Mouse (Mus musculus): Measurements from ENCODE around the gene Lrrc59. TPM values are rescaled to one million over a fixed set of nuclear protein-coding genes. Genes with fewer than 3 reads are reported as not detected.
"Not testable (repeated sequence)": the region's sequence is repeated elsewhere in the genome, so short reads cannot be mapped to it uniquely, and the experiment has no call there.

Gene Lrrc59
- total RNA-seq, 2 experiments from 2014 or later, result 20.0 to 21.1 TPM

DNA sequence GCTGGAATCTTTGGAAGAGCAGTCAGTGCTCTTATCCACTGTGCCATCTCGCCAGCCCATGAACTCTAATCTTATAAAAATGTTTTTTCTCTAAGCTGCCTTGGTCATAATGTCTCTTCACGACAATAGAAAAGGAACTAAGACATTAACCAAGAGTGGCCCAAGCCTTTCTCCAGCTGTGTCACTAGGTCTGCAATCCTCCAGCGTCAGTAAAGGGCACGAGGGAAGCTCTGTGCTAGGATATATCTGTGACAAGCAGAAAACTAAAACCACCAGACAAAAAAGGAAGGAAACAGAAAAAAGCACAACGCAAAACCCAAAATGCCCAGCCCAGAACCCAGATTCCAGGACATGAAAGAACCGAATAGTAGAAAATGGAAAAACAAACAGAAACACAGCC, 57.6 kb downstream of the Lrrc59 start:
- ATAC-seq (replicated peaks; ENCODE audit: low FRiP score, poor library complexity, severe bottlenecking), result no peak

DNA sequence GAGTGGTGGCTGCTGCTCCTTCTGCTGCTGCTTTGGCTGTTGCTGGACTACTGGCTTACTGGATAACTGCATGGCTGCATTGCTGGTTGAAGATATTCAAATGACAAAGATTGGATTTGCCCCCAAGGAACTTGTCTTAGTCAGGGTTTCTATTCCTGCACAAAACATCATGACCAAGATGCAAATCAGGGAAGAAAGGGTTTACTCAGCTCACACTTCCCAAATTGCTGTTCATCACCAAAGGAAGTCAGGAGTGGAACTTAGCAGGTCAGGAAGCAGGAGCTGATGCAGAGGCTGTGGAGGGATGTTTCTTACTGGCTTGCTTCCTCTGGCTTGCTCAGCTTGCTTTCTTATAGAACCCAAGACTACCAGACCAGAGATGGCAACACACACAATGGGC, 62.9 kb downstream of the Lrrc59 start:
- not testable (repeated sequence) for ATAC-seq (replicated peaks; ENCODE audit: low FRiP score, poor library complexity, severe bottlenecking)

Other genes starting within 250 kb of the Lrrc59 start
- 4.2 TPM in 1 of 2 replicates, not detected in the other for gene Abcc3, start 236.8 kb upstream of the Lrrc59 start, total RNA-seq (2015; ENCODE audit: low replicate concordance)
- gene Abcc3, start 236.8 kb upstream of the Lrrc59 start, total RNA-seq (2017; ENCODE audit: low replicate concordance), result 3.2 and 8.6 TPM in 2 replicates
- gene Cacna1g, start 155.6 kb upstream of the Lrrc59 start, total RNA-seq (2015; ENCODE audit: low replicate concordance), result 109 and 122 TPM in 2 replicates
- 78.9 and 102 TPM in 2 replicates for gene Cacna1g, start 155.6 kb upstream of the Lrrc59 start, total RNA-seq (2017; ENCODE audit: low replicate concordance)
- not detected in 2 replicates for gene Spata20, start 143.6 kb upstream of the Lrrc59 start, total RNA-seq (2015; ENCODE audit: low replicate concordance)
- gene Spata20, start 143.6 kb upstream of the Lrrc59 start, total RNA-seq (2017; ENCODE audit: low replicate concordance), result not detected in 2 replicates
- not detected in 2 replicates for gene Epn3, start 129.8 kb upstream of the Lrrc59 start, total RNA-seq (2015; ENCODE audit: low replicate concordance)
- not detected in 2 replicates for gene Epn3, start 129.8 kb upstream of the Lrrc59 start, total RNA-seq (2017; ENCODE audit: low replicate concordance)
- not detected in 2 replicates for gene Mycbpap, start 108.0 kb upstream of the Lrrc59 start, total RNA-seq (2015; ENCODE audit: low replicate concordance)
- gene Mycbpap, start 108.0 kb upstream of the Lrrc59 start, total RNA-seq (2017; ENCODE audit: low replicate concordance), result not detected in 2 replicates
- gene Rsad1, start 80.5 kb upstream of the Lrrc59 start, total RNA-seq (2015; ENCODE audit: low replicate concordance), result not detected in 2 replicates
- gene Rsad1, start 80.5 kb upstream of the Lrrc59 start, total RNA-seq (2017; ENCODE audit: low replicate concordance), result 0.34 and 2.0 TPM in 2 replicates
- not detected in 2 replicates for gene Chad, start 64.7 kb upstream of the Lrrc59 start, total RNA-seq (2015; ENCODE audit: low replicate concordance)
- not detected in 2 replicates for gene Chad, start 64.7 kb upstream of the Lrrc59 start, total RNA-seq (2017; ENCODE audit: low replicate concordance)
- gene Acsf2, start 27.9 kb upstream of the Lrrc59 start, total RNA-seq (2015; ENCODE audit: low replicate concordance), result 6.3 and 10.8 TPM in 2 replicates
- gene Acsf2, start 27.9 kb upstream of the Lrrc59 start, total RNA-seq (2017; ENCODE audit: low replicate concordance), result 0.26 and 2.5 TPM in 2 replicates
- gene Mrpl27, start 24.0 kb downstream of the Lrrc59 start, total RNA-seq (2015; ENCODE audit: low replicate concordance), result 7.1 and 49.2 TPM in 2 replicates
- gene Mrpl27, start 24.0 kb downstream of the Lrrc59 start, total RNA-seq (2017; ENCODE audit: low replicate concordance), result 10.5 and 17.8 TPM in 2 replicates
- 3.1 and 4.8 TPM in 2 replicates for gene Eme1, start 24.2 kb downstream of the Lrrc59 start, total RNA-seq (2015; ENCODE audit: low replicate concordance)
- 10.1 and 13.2 TPM in 2 replicates for gene Eme1, start 24.2 kb downstream of the Lrrc59 start, total RNA-seq (2017; ENCODE audit: low replicate concordance)
- not detected in 2 replicates for gene Xylt2, start 47.7 kb downstream of the Lrrc59 start, total RNA-seq (2015; ENCODE audit: low replicate concordance)
- gene Xylt2, start 47.7 kb downstream of the Lrrc59 start, total RNA-seq (2017; ENCODE audit: low replicate concordance), result 0.26 and 0.56 TPM in 2 replicates
- not detected in 2 replicates for gene Gm11541, start 74.7 kb downstream of the Lrrc59 start, total RNA-seq (2015; ENCODE audit: low replicate concordance)
- not detected in 2 replicates for gene Gm11541, start 74.7 kb downstream of the Lrrc59 start, total RNA-seq (2017; ENCODE audit: low replicate concordance)
- gene Cdc34b, start 112.0 kb downstream of the Lrrc59 start, total RNA-seq (2015; ENCODE audit: low replicate concordance), result not detected in 2 replicates
- not detected in 2 replicates for gene Cdc34b, start 112.0 kb downstream of the Lrrc59 start, total RNA-seq (2017; ENCODE audit: low replicate concordance)
- gene Tmem92, start 152.9 kb downstream of the Lrrc59 start, total RNA-seq (2015; ENCODE audit: low replicate concordance), result not detected in 2 replicates
- not detected in 2 replicates for gene Tmem92, start 152.9 kb downstream of the Lrrc59 start, total RNA-seq (2017; ENCODE audit: low replicate concordance)

Data from erythroblast, adult 5-6 weeks (primary cell).